Mouse (Mus musculus) C2C12 (cell line): Measurements from ENCODE around the gene Meis2.

ENCODE experiments used
- CEBPB ChIP-seq: IDR thresholded peaks from one replicate; pipeline ENCODE4 v1.6.1; 2011; ENCODE audit warnings: low read depth, mild to moderate bottlenecking, control low read depth, moderate library complexity
- MAX ChIP-seq: IDR thresholded peaks from one replicate; pipeline ENCODE4 v1.6.1; 2011; ENCODE audit warnings: mild to moderate bottlenecking, control low read depth

DNA sequence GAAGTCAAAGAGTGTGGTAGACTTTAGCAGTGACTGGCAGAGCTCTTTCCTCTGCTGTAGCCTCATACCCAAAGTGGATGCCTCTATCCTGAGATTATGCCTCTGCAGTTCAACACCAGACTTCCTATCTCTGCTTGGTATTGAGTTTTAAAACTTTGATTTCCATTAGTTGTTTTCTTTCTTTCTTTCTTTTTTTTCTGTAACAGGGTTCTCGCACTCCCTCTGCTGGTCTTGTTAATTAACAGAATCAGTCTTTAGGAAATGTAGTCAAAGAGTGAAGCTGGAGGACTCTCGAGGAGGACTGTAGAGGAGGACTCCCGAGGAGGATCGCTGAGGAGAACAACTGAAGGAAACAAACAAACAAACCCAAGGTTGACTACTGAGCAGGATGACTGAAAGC is 40.6 kb upstream of the Meis2 start:
- TF ChIP-seq MAX, result no peak
- TF ChIP-seq CEBPB, result no peak
